Mouse (Mus musculus): ENCODE measurements around the gene Gm8369. TPM values are rescaled to one million over a fixed set of nuclear protein-coding genes. Genes with fewer than 3 reads are reported as not detected.
"Not testable (repeated sequence)": the region's sequence is repeated elsewhere in the genome, so short reads cannot be mapped to it uniquely, and the experiment has no call there.

The Gm8369 gene
- polyA plus RNA-seq, 1 experiment, result not detected

GRCm38 (mm10) chr19:11501326-11501725 is 15.6 kb downstream of the Gm8369 start:
- H3K9me3 ChIP-seq (replicated peaks; ENCODE audit: control insufficient read depth, insufficient read depth, low read length, poor library complexity, severe bottlenecking), result no peaks in the 10 kb centered on the region
- H3K9ac ChIP-seq (ENCODE audit: low read depth, poor library complexity, severe bottlenecking), result no peak overlapping the region
- no peak overlapping the region for H3K27ac ChIP-seq (ENCODE audit: insufficient read depth, low read length)
- no peak overlapping the region for H3K4me3 ChIP-seq (ENCODE audit: low read depth, low read length)
- H3K36me3 ChIP-seq (ENCODE audit: control insufficient read depth, insufficient read depth, low read length, poor library complexity, severe bottlenecking), result no peaks in the 10 kb centered on the region
- TF ChIP-seq POLR2A (IDR thresholded peaks at IDR 0.05; ENCODE audit: insufficient read depth, low read length) (no peak), EP300 (IDR thresholded peaks at IDR 0.05; ENCODE audit: insufficient read depth, low read depth, low read length) (no peak), CTCF (IDR thresholded peaks at IDR 0.05; ENCODE audit: low read depth, low read length) (no peak)
- no peaks in the 10 kb centered on the region for H3K27me3 ChIP-seq (ENCODE audit: control insufficient read depth, insufficient read depth, low read length, poor library complexity, severe bottlenecking)
- H3K4me1 ChIP-seq (ENCODE audit: control insufficient read depth, insufficient read depth, low read length), result no peaks in the 10 kb centered on the region

GRCm38 (mm10) chr19:11504857-11505256 is 19.1 kb downstream of the Gm8369 start:
- H3K4me3 ChIP-seq (ENCODE audit: low read depth, low read length), result no peak overlapping the region
- H3K36me3 ChIP-seq (ENCODE audit: control insufficient read depth, insufficient read depth, low read length, poor library complexity, severe bottlenecking), result no peaks in the 10 kb centered on the region
- H3K4me1 ChIP-seq (ENCODE audit: control insufficient read depth, insufficient read depth, low read length), result no peaks in the 10 kb centered on the region
- TF ChIP-seq CTCF (IDR thresholded peaks at IDR 0.05; ENCODE audit: low read depth, low read length), result no peak
- TF ChIP-seq EP300 (IDR thresholded peaks at IDR 0.05; ENCODE audit: insufficient read depth, low read depth, low read length), result no peak
- no peak for TF ChIP-seq POLR2A (IDR thresholded peaks at IDR 0.05; ENCODE audit: insufficient read depth, low read length)
- H3K9ac ChIP-seq (ENCODE audit: low read depth, poor library complexity, severe bottlenecking), result no peak overlapping the region
- H3K9me3 ChIP-seq (replicated peaks; ENCODE audit: control insufficient read depth, insufficient read depth, low read length, poor library complexity, severe bottlenecking), result no peaks in the 10 kb centered on the region
- no peak overlapping the region for H3K27ac ChIP-seq (ENCODE audit: insufficient read depth, low read length)
- H3K27me3 ChIP-seq (ENCODE audit: control insufficient read depth, insufficient read depth, low read length, poor library complexity, severe bottlenecking), result no peaks in the 10 kb centered on the region

GRCm38 (mm10) chr19:11513458-11513857 is 27.7 kb downstream of the Gm8369 start:
- no peaks in the 10 kb centered on the region for H3K36me3 ChIP-seq (ENCODE audit: control insufficient read depth, insufficient read depth, low read length, poor library complexity, severe bottlenecking)
- TF ChIP-seq POLR2A (IDR thresholded peaks at IDR 0.05; ENCODE audit: insufficient read depth, low read length), result no peak
- no peak for TF ChIP-seq CTCF (IDR thresholded peaks at IDR 0.05; ENCODE audit: low read depth, low read length)
- no peak for TF ChIP-seq EP300 (IDR thresholded peaks at IDR 0.05; ENCODE audit: insufficient read depth, low read depth, low read length)
- no peaks in the 10 kb centered on the region for H3K4me1 ChIP-seq (ENCODE audit: control insufficient read depth, insufficient read depth, low read length)
- H3K27me3 ChIP-seq (ENCODE audit: control insufficient read depth, insufficient read depth, low read length, poor library complexity, severe bottlenecking), result no peaks in the 10 kb centered on the region
- no peaks in the 10 kb centered on the region for H3K9me3 ChIP-seq (replicated peaks; ENCODE audit: control insufficient read depth, insufficient read depth, low read length, poor library complexity, severe bottlenecking)
- H3K4me3 ChIP-seq (ENCODE audit: low read depth, low read length), result no peak overlapping the region
- no peak overlapping the region for H3K9ac ChIP-seq (ENCODE audit: low read depth, poor library complexity, severe bottlenecking)
- no peak overlapping the region for H3K27ac ChIP-seq (ENCODE audit: insufficient read depth, low read length)

- Histone ChIP-seq H3K27me3 (ENCODE audit: control insufficient read depth, insufficient read depth, low read length, poor library complexity, severe bottlenecking) (no peaks in the 10 kb centered on the region), H3K4me3 (ENCODE audit: low read depth, low read length) (no peak within 1 kb of the TSS), H3K4me1 (ENCODE audit: control insufficient read depth, insufficient read depth, low read length) (no peaks in the 10 kb centered on the region), H3K9me3 (replicated peaks; ENCODE audit: control insufficient read depth, insufficient read depth, low read length, poor library complexity, severe bottlenecking) (no peaks in the 10 kb centered on the region), H3K36me3 (ENCODE audit: control insufficient read depth, insufficient read depth, low read length, poor library complexity, severe bottlenecking) (no peaks in the 10 kb centered on the region), H3K9ac (ENCODE audit: low read depth, poor library complexity, severe bottlenecking) (no peak within 1 kb of the TSS), H3K27ac (ENCODE audit: insufficient read depth, low read length) (no peak within 1 kb of the TSS)
- TF ChIP-seq POLR2A (IDR thresholded peaks at IDR 0.05; ENCODE audit: insufficient read depth, low read length) (no peak), CTCF (IDR thresholded peaks at IDR 0.05; ENCODE audit: low read depth, low read length) (no peak), EP300 (IDR thresholded peaks at IDR 0.05; ENCODE audit: insufficient read depth, low read depth, low read length) (no peak)
Measured at GRCm38 (mm10) chr19:11516246-11516645, 30.5 kb downstream of the Gm8369 start, which contains the start of gene Ms4a6b. Ms4a6b (plus strand) TSS chr19:11516512.

- H3K27me3 ChIP-seq (ENCODE audit: control insufficient read depth, insufficient read depth, low read length, poor library complexity, severe bottlenecking), result no peaks in the 10 kb centered on the region
- H3K4me1 ChIP-seq (ENCODE audit: control insufficient read depth, insufficient read depth, low read length), result no peaks in the 10 kb centered on the region
- H3K9me3 ChIP-seq (replicated peaks; ENCODE audit: control insufficient read depth, insufficient read depth, low read length, poor library complexity, severe bottlenecking), result no peaks in the 10 kb centered on the region
- no peak overlapping the region for H3K27ac ChIP-seq (ENCODE audit: insufficient read depth, low read length)
- no peak overlapping the region for H3K4me3 ChIP-seq (ENCODE audit: low read depth, low read length)
- no peak for TF ChIP-seq EP300 (IDR thresholded peaks at IDR 0.05; ENCODE audit: insufficient read depth, low read depth, low read length)
- no peak for TF ChIP-seq POLR2A (IDR thresholded peaks at IDR 0.05; ENCODE audit: insufficient read depth, low read length)
- TF ChIP-seq CTCF (IDR thresholded peaks at IDR 0.05; ENCODE audit: low read depth, low read length), result no peak
- H3K9ac ChIP-seq (ENCODE audit: low read depth, poor library complexity, severe bottlenecking), result no peak overlapping the region
- no peaks in the 10 kb centered on the region for H3K36me3 ChIP-seq (ENCODE audit: control insufficient read depth, insufficient read depth, low read length, poor library complexity, severe bottlenecking)
Measured at GRCm38 (mm10) chr19:11516845-11517244, 31.1 kb downstream of the Gm8369 start.

- H3K9me3 ChIP-seq (replicated peaks; ENCODE audit: control insufficient read depth, insufficient read depth, low read length, poor library complexity, severe bottlenecking); H3K27me3 ChIP-seq (ENCODE audit: control insufficient read depth, insufficient read depth, low read length, poor library complexity, severe bottlenecking); H3K36me3 ChIP-seq (ENCODE audit: control insufficient read depth, insufficient read depth, low read length, poor library complexity, severe bottlenecking); H3K9ac ChIP-seq (ENCODE audit: low read depth, poor library complexity, severe bottlenecking); H3K4me3 ChIP-seq (ENCODE audit: low read depth, low read length); H3K27ac ChIP-seq (ENCODE audit: insufficient read depth, low read length); H3K4me1 ChIP-seq (ENCODE audit: control insufficient read depth, insufficient read depth, low read length): not testable (repeated sequence)
Measured at GRCm38 (mm10) chr19:11517373-11517772, 31.6 kb downstream of the Gm8369 start.

- H3K4me1 ChIP-seq (ENCODE audit: control insufficient read depth, insufficient read depth, low read length); H3K27ac ChIP-seq (ENCODE audit: insufficient read depth, low read length); H3K4me3 ChIP-seq (ENCODE audit: low read depth, low read length); H3K9me3 ChIP-seq (replicated peaks; ENCODE audit: control insufficient read depth, insufficient read depth, low read length, poor library complexity, severe bottlenecking); H3K9ac ChIP-seq (ENCODE audit: low read depth, poor library complexity, severe bottlenecking); H3K36me3 ChIP-seq (ENCODE audit: control insufficient read depth, insufficient read depth, low read length, poor library complexity, severe bottlenecking); H3K27me3 ChIP-seq (ENCODE audit: control insufficient read depth, insufficient read depth, low read length, poor library complexity, severe bottlenecking): not testable (repeated sequence)
Measured at GRCm38 (mm10) chr19:11518356-11518755, 32.6 kb downstream of the Gm8369 start.

Measured in ES-Bruce4 (cell line).